Mouse (Mus musculus) retina, postnatal 1 day (tissue): ENCODE measurements around the gene Dennd6b.

Experiments
- DNase-seq: peaks from one replicate; pipeline ENCODE4 v3.0.0-alpha.2; 2012

Dennd6b gene

DNA sequence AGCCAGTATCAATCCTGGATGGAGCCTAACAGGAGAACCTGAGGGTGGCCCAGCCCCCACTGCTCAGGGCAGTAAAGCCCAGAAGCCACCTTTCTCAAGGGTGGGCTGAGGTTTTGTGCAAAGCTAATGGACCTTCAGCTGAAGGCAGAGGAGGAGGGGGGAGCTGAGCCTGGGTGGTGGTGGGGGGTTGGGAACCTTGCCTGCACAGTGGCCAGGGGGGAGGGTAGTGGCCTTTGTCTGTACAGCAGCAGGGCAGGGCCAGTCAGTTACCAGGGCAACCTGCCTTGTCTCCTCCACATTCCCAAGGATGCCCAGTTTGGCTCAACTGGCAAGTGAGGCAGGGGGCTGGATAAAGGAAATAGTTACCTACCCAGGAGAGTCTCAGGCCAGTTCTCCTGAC, 44.0 kb downstream of the Dennd6b start:
- peak; percentile 56 for DNase-seq

DNA sequence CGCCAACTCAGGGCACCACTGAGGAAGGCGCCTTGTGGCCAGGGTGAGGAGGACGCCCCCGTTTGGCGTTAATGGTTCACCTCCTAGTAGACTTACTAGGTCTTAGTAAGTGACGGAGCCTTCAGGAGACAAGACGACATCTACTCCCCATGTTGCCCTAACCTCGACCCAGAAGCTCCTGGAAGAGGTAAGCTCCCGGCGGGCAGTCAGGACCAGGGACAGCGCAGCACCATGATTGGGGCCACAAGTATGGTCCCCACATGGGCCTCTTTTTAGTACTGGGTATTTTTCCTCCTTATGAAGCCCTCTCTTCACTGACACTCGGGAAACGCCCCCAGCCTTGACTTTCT, 46.3 kb downstream of the Dennd6b start:
- peak; percentile 49 for DNase-seq

DNA sequence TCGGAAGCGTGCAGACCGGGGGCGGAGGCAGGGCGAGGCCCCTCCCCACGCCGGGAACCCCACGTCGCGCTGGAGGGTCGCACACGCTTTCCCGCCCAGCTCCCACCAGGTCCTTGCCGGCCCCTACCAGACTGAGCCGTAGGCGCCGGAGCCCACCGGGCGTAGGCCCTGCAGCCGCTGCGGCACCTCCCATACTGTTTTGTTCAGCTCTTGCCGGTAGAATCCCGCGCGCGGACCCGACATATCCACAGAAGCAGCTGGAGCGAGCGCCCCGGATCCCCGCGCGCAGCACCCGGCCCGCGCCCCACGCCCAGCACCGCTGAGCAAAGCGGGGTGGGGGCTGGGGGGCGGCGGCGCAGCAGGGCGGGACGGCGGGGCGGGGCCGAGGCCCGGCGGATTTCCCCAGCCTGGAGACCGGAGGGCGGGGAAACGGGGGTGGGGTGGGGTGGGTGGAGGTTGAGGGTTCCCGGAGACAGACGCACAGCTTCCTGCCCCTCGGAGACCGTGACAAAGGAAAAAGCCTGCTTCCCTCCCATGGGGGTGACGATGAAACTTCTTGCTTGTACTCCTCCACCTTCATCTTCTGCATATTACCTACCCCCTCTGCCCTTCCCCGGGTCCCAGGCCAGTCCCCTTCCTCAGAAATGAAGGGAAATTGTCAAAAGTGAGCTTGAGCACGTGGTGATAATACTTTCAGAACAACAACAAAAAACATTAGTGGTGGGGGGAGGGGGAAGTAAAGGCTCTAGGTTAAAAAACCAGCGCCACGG, 46.8 kb downstream of the Dennd6b start, which contains the start of gene Mapk11:
TSS of gene Mapk11 (minus strand) at position 358 of the 770 bp plus-strand sequence.
- DNase-seq, result peak; percentile 67

DNA sequence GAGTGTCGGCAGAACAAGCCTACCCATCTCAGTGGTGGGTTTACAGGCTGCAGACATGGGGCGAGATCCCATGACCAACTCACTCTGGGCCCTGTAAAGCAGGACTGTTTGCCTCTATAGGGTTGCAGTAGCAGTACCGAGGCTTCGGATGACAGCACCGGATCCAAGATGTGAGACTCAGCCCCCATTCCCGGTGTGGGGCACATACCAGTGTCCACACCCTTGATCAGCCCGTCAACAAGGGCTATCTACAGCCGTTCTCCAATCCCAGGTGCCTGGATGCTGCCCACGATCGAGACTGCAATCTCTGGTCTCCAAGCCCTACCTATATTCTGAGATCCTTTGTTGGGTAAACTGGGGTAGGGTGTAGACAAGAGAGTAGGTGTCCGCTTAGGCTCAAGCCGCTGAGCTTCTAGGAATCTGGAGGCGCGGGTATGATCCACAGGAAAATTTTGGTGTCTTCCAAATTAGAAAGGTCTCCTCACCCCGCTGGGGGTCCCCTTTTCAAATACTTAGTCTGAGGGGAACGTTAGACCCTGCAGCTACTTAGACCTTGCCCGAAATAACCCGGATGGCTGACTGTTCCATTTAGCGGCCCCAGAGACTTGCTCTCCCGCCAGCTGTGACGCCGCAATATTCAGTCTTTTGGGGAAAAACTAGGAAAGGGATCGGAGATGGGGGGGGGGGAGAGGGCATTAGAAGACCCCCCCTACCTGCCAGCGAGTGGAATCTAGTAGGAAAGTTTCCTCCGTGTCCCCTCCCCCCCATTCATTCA, 47.6 kb downstream of the Dennd6b start:
- DNase-seq, result peak; percentile 13

DNA sequence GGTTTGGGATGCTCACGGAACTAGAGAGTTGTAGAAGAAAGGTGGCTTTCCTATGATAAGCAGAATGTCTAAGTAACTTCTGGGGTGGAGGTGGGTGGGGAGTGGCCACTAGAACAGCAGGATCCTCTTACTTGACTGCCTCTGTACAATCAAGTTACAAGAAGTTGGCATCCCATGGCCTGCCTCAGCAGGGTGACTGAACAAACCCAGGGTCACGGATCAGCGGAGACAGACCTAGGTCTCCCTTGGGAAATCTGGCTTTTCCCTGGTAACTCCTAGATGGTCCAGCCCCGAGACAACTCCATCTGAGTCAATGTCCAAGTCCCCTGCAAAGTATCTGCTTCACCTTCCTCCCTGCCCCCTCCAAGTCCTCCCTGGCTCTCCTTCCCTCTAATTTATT, 48.4 kb downstream of the Dennd6b start:
- DNase-seq, result no peak

DNA sequence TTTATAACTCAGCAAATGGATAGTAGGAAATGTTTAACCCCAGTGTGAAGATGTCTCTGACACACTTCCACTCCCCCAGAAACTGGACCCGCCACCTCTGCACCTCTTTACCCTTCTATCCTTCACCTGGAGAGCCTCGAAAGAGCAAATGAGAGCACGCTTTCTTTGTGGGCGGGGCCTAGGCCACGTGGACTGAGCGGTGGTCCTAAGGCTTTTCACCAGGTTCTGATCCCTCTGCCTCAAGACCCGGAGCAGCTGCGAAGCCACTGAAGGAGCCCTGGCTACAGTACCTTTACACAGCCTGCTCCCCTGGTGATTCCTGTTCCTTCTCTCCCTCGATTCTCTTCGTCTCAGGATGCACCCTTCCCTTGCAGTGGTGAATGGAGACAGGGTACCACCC, 48.8 kb downstream of the Dennd6b start:
- peak; percentile 22 for DNase-seq

DNA sequence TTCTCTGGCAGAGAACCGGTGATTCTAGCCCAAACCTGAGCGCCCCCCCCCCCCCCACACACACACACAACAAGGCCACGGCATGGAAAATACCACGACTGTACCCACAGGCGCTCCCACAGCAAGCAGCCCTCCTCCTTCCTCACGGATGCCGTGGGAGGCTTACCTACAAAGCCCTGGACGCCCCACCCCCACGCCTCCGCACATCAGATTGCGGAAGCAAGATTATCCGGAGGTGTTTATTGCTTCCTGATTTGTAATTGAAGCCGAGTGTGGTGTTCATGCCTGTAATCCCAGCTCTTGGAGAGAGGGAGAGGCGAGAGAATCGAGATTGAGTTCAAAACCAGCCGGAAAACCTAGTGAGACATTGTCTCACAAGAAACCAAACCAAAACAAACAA, 49.3 kb downstream of the Dennd6b start:
- DNase-seq, result peak; percentile 57

DNA sequence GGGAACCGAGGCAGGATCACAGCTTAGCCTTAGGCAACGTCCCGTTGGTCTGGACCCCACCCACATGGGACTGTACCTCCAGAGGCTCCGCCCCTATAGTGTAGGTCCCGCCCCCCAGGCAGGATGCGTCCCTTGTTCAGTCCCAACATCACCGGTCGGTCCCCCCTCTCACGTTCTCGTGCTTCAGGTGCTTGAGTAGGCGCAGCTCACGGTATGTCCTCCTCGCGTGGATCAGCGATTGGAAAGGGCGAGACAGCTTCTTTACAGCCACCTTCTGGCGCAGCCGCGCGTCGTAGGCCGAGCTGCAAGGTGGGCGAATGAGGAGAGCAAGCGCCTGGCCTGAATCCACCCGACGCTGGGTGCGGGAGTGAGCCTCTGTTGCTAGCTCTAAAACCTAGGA, 49.8 kb downstream of the Dennd6b start:
- peak; percentile 56 for DNase-seq

DNA sequence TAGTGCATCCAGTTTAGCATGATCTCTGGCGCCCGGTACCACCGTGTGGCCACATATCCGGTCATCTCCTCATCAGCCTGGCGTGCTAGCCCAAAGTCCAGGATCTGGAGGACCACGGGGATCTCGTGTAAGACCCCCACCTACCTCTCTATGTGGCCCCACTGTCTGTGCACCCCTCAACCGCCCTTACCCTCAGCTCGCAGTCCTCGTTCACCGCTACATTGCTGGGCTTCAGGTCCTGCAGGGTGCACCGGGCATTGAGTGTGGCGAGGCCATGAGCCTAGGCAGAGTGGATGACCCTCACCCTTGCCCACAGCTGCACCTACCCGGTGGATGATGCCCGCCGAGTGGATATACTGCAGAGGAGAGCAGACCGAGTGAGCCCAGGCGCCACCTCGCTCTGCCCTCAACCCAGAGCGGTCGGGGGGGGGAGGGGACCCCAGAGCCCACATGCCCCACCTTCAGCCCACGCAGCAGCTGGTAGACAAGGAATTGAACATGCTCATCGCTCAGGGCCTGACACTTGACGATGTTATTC, 50.4 kb downstream of the Dennd6b start:
- no peak for DNase-seq

DNA sequence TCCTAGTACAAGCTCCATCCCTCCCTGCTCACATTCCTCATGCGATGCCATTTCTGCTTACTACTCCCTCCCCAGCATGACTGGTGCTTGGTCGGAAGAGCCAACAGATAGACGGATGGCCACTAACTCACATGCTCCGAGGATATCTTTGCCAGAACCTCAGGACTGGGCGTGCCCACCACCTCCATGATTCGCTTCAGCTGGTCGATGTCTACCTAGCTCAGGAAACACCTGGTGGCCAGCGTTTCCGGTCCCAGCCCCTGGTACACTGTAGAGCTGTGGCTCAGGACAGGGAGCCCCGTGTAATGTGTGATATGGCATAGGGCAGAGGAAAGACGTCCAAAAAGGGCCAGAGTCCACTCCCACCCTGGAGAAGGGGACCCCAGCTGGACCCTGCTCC, 51.3 kb downstream of the Dennd6b start:
- DNase-seq, result no peak

DNA sequence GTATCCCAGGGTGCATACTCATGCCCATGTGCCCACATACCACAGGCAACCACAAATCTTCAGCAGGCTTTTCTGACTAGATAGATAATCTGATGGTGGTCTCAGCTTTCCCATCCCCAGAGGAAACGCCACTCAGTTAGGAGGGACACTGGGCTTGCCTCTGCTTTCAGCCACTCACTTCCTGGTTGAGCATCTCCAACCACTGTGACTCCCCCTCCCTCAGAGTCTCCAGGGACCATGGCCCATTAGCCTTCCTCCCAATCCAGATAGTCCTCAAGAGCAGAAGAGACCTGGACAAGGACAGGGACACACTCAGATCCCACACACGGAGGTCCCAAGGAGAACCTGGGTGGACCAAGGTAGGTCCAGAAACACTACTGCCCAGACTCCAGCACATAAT, 53.2 kb downstream of the Dennd6b start:
- DNase-seq, result no peak

DNA sequence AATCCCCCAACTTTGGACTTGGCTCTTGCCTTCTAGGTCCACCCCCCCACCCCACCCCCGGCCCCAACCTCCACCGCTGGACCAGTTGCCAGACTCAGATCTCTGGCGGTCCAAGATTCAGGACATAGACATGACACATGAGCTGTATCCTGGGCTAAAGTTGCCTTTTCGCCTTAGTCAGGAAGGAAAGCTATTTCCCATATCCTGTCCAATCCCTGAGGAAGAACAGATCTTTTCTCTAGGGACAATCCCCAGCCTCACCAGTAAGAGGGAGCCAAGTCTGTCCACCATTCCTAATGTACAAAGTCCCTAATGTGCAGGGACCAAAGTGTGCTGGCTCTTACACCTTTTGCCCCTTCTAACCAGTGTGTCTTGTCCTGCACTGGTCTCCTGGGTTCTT, 54.4 kb downstream of the Dennd6b start:
- no peak for DNase-seq

DNA sequence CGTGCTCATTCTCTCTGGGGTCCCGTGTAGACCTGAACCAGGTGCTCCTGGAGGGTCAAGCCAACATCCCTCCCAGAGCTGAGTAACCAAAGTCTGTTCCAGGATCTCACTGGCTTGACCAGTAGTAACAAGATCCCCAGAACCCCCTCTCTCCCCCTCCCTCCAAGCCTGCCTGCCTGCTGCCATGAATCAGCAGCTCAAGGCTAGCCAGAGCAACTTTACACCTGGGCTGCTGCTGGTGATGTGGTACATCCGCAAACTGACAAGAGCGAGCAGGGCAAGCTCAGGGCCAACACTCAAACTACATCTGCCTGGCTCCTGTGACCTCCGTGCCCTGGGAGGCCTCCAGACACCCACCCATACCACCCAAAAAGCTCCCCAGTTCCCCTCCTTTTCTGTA, 54.9 kb downstream of the Dennd6b start:
- no peak for DNase-seq

DNA sequence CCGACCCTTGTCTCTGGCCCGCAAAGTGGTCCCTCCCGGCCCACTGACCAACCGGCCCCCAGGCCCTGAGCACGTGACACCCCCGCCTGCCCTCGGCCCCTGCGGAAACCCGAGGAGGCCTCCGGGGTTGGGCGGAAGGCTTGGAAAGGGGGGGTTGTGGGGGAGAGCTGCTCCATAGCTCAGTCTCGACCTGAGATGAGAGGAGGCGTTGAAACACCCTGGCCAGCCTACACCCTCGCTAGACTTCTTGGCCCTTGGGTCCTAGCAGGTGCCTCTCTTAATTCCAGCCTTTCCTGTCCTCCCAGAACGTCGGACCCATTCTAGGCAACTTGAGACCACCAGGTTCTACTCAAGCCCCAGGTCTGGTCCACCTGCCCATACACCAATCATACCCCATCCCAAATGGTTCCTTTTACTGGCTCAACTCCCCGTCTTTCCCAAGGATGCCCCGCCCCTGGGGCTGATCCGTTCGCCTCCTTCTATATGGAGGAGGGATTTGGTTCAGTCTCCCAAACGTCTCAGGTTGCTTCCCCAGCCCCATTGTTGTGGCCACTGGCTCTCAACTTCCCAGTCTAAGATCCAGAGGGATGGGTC, 55.5 kb downstream of the Dennd6b start, which contains the start of gene Mapk12:
TSS of gene Mapk12 (minus strand) at position 45 of the 594 bp plus-strand sequence.
- peak; percentile 74 for DNase-seq

DNA sequence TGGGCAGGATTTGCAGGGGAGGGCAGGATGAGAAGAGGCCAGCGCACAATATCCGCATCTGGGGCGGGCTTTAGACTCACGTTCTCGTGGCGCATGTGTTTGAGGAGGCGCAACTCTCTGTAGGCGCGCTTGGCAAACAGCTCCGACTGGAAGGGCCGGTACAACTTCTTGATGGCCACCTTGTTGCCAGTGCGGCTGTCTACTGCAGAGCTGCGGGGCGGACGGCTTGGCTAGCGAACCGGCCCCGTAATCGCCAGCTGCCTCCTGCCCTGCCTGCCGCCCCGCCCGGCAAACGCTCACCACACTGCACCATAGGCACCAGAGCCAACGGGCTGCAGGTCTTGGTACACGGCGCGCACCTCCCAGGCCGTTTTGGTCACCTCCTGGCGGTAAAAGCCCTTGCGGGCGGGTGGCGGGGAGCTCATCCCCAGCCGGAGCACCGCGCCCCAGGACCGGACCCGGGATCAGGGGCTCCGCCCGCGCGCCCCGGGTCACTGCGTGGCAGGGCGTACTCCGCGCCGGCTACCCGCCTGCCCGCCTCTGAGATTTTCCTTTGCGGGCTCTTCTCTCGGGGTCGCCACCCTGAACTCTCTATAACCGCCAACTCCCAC, 56.1 kb downstream of the Dennd6b start:
- peak; percentile 47 for DNase-seq

DNA sequence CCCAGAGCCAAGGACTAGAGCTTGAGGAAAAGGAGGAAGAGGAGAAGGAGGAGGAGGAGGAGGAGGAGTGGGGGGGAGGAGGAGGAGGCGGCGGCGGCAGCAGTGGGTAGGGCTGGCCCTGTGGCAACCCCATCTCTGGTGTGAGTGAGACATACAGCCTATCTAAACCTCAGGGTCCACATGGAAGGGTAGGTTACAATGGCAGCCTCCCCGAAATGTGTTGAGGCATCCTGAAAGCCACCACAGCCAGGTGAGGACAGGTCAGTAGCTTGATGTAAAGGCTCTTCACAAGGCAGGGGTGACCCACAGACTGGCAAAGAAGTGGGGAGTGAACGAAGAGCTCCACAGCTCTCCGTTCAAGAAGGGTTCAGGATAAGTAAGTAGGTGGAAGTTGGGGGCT, 57.8 kb downstream of the Dennd6b start:
- no peak for DNase-seq

DNA sequence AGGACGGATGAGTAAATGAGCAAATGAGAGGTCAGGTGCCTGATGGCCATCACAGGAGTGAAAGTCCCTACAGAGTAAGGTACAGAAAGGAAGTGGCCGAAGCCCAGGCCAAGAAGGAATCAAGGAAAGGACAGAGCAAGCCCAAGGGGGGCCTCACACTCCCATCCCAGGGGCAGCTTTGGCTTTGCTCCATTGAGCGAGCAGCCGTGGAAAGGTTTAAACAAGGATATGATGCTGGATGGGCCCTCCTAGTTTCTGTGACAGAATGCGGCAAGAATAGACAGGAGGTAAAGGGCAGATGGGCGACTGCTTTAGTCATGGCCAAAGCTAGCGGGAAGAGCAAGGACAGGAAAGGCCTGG, 58.3 kb downstream of the Dennd6b start:
- no peak for DNase-seq

DNA sequence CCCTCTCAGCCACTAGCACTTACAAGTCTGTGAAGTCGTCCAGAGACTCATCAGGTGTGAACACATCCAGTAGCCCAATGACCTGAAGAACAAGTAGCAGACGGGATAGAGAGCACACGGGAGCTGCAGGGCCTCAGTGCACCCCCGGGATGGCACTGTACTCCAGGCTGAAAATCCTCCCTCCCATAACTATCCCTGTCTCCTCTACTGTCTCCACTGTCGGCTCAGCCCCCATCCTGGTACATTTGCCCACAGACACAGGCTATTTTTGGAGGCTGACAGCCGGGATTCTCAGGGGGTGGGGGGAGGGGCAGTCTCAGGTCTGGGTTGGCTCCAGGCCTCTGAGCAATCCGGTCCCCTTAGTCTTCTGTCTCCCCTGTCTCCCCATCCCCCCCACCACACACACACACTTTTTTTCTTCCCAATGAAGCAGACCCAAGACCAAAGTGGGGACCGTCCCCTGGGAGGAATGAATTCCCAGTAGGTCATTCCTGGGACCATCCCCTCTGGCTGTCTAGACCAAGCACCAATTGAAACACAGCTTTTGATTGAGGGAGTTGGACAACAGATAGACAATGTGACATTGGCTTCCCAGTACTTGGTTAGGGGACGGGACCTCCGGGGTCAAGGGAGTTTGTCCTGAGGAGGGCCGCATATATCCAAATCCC, 58.8 kb downstream of the Dennd6b start:
- no peak for DNase-seq

DNA sequence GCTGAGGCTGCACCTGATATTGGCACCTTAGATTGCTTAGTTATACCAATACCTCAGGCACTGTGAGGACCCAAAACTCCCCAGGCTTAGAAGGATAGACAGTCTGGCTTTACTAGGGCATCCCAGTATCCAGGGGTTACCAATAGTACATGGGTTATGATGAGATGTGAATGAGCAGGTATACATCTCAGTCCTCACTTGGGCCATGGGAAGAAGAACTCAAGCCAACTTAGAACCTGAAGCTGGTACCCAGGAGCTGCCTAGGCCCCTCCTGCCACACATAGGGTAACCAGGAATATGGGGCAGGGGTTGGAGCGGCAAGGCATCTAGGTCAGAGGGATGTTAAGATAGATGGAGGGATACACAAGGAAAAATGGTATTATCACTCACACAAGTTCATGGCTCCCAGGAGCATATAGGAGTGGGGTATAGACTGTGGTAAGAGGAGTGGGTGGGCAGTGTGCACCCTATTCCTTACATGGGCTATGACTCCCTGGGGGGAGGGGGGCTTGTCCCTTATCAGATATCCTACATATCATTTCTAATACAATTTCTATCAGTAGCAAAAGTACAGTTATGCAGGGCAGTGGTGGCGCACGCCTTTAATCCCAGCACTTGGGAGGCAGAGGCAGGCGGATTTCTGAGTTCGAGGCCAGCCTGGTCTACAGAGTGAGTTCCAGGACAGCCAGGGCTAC, 59.7 kb downstream of the Dennd6b start:
- DNase-seq, result no peak
